In genomic region chr9:100058541-100058940, GRCm38 (mm10) we compare ENCODE assay signal across 23 mouse cellular contexts.
"Had no signal": no experiment of that assay in that cellular context is flagged by ENCODE, and none has a peak within 500 bp of the region (broad histone marks: within the 10 kb centered on the region; RNA-seq: fewer than 3 reads in every experiment).

No protein-coding gene starts in this region.

- ATAC-seq: forebrain, postnatal 0 days; hindbrain, postnatal 0 days; intestine, embryonic 16.5 days; liver, embryonic 12.5 days had no signal

- H3K4me2 ChIP-seq: heart, embryonic 11.5 days; heart, embryonic 13.5 days; heart, embryonic 15.5 days; hindbrain, embryonic 13.5 days; hindbrain, embryonic 15.5 days; kidney, embryonic 15.5 days; limb, embryonic 13.5 days; limb, embryonic 15.5 days; liver, embryonic 12.5 days had no signal

- H3K9ac ChIP-seq: forebrain, postnatal 0 days; heart, embryonic 13.5 days; heart, embryonic 15.5 days; hindbrain, embryonic 13.5 days; hindbrain, embryonic 15.5 days; kidney, embryonic 15.5 days; limb, embryonic 13.5 days; limb, embryonic 15.5 days; liver, embryonic 12.5 days; liver, embryonic 14.5 days had no signal

- H3K4me1 ChIP-seq: heart, embryonic 13.5 days; heart, embryonic 15.5 days; hindbrain, embryonic 13.5 days; hindbrain, embryonic 15.5 days; kidney, embryonic 15.5 days; limb, embryonic 13.5 days; limb, embryonic 15.5 days; liver, embryonic 12.5 days had no signal

- H3K4me3 ChIP-seq: heart, adult 2 months; heart, embryonic 13.5 days; heart, embryonic 15.5 days; hindbrain, embryonic 13.5 days; hindbrain, embryonic 15.5 days; kidney, embryonic 15.5 days; limb, embryonic 13.5 days; limb, embryonic 15.5 days; liver, embryonic 12.5 days had no signal

- DNase-seq: forebrain, postnatal 0 days; gastrocnemius, postnatal 14 days; gastrocnemius, postnatal 36 days; heart, adult 11 months; heart, adult 2 months; heart, postnatal 14 days; heart, postnatal 36 days; kidney, postnatal 14 days; layer of hippocampus, adult 9-11 months; layer of hippocampus, postnatal 36 days; left cerebral cortex, postnatal 4 days had no signal

- H3K9me3 ChIP-seq: heart, embryonic 13.5 days; heart, embryonic 15.5 days; hindbrain, embryonic 15.5 days; kidney, embryonic 15.5 days; limb, embryonic 13.5 days; limb, embryonic 15.5 days; liver, embryonic 12.5 days had no signal

- H3K27me3 ChIP-seq: heart, embryonic 13.5 days; heart, embryonic 15.5 days; hindbrain, embryonic 13.5 days; hindbrain, embryonic 15.5 days; kidney, embryonic 15.5 days; limb, embryonic 13.5 days; limb, embryonic 15.5 days; liver, embryonic 12.5 days had no signal

- H3K27ac ChIP-seq: heart, adult 2 months; heart, embryonic 13.5 days; heart, embryonic 15.5 days; hindbrain, embryonic 13.5 days; hindbrain, embryonic 15.5 days; hindbrain, postnatal 0 days; kidney, embryonic 15.5 days; limb, embryonic 13.5 days; limb, embryonic 15.5 days; liver, embryonic 12.5 days; liver, embryonic 14.5 days had no signal

- H3K36me3 ChIP-seq: heart, embryonic 13.5 days; heart, embryonic 15.5 days; hindbrain, embryonic 13.5 days; hindbrain, embryonic 15.5 days; kidney, embryonic 15.5 days; limb, embryonic 13.5 days; limb, embryonic 15.5 days; liver, embryonic 12.5 days had no signal
